Mouse (Mus musculus) E14TG2a.4 (cell line): ENCODE measurements around the gene Jhy.

ENCODE experiments used
- H3K27me3 ChIP-seq: 2 replicates; pipeline ENCODE4 v1.6.1; 2014; ENCODE audit warnings: low read length, control low read depth; ENCODE audit not compliant: insufficient read depth
- H3K36me3 ChIP-seq: 2 replicates; pipeline ENCODE4 v1.6.1; 2014; ENCODE audit warnings: low read length, control low read depth; ENCODE audit not compliant: insufficient read depth
- H3K4me1 ChIP-seq: replicated peaks from 2 replicates; pipeline ENCODE4 v1.6.1; 2014; ENCODE audit warnings: low read depth, low read length, control low read depth
- H3K4me3 ChIP-seq: replicated peaks from 2 replicates; pipeline ENCODE4 v1.5.1; 2014; ENCODE audit warnings: mild to moderate bottlenecking, low read length
- H3K9me3 ChIP-seq: 2 replicates; pipeline ENCODE4 v1.6.1; 2014; ENCODE audit warnings: low read length, control low read depth
- CTCF ChIP-seq: conservative IDR thresholded peaks from 2 replicates; pipeline ENCODE4 v1.5.1; 2014; ENCODE audit warnings: low read length
- NANOG ChIP-seq: IDR thresholded peaks from 2 replicates; pipeline ENCODE4 v1.6.1; 2014; ENCODE audit warnings: borderline replicate concordance, low read length, mixed read lengths
- POU5F1 ChIP-seq: IDR thresholded peaks from 2 replicates; pipeline ENCODE4 v1.6.1; 2014; ENCODE audit warnings: low read length, borderline replicate concordance

The Jhy gene

GRCm38 (mm10) chr9:40892456-40892855 is 71.5 kb downstream of the Jhy start:
- H3K4me3 ChIP-seq = no peak overlapping the region
- no peaks in the 10 kb centered on the region for H3K27me3 ChIP-seq
- TF ChIP-seq POU5F1 (no peak), NANOG (no peak), CTCF (no peak)
- H3K4me1 ChIP-seq = no peaks in the 10 kb centered on the region
- H3K9me3 ChIP-seq = no peaks in the 10 kb centered on the region
- H3K36me3 ChIP-seq = no peaks in the 10 kb centered on the region

GRCm38 (mm10) chr9:40889389-40889788 is 74.5 kb downstream of the Jhy start:
- no peaks in the 10 kb centered on the region for H3K4me1 ChIP-seq
- H3K27me3 ChIP-seq = peaks cover 9% of the 10 kb centered on the region; the same call in 1 of the 2 replicates
- no peaks in the 10 kb centered on the region for H3K9me3 ChIP-seq
- TF ChIP-seq POU5F1 (no peak), NANOG (no peak), CTCF (no peak)
- H3K36me3 ChIP-seq = no peaks in the 10 kb centered on the region
- H3K4me3 ChIP-seq = no peak overlapping the region

DNA sequence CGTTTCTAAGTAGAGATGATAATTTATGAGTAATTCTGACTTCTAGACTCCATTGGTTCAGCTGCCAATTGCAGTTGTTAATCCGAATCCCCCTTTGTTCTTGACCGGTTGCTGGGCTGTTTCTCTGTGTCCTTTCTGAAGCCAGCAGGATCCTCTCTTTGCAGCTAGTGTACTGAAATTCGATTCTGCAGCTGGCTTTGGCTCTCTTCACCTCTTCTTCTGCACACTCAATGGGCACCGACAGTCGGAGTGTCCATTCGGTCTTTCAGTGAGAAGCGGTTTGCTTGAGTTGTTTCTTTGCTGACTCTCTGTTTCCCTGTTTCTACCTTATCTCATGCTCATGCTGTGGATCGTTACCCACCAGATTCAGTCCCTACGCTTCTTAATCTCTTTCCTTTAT is 78.2 kb downstream of the Jhy start:
- no peak overlapping the region for H3K4me3 ChIP-seq
- no peaks in the 10 kb centered on the region for H3K36me3 ChIP-seq
- no peaks in the 10 kb centered on the region for H3K4me1 ChIP-seq
- peaks cover 27% of the 10 kb centered on the region for H3K27me3 ChIP-seq
- H3K9me3 ChIP-seq = peaks cover 14% of the 10 kb centered on the region
- TF ChIP-seq CTCF (no peak), POU5F1 (no peak), NANOG (no peak)

DNA sequence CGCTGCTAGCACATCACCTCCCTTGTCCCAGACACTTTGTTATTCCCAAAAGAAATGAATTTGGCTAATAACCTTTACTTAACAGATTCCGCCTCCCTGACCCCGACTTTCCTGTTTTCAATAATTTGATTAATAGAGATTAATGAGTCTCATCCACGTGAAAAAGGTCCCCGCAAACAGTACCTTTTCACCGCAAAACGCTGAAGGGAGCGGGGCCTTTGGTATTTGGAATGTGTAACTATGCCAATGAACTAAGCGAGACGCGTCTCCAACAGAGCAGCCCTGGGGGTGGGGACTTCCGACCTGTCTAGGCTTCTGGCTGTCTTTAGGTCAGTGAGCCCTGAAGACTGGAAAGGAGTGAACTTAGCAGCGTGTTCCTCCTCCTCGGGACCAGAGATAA is 84.9 kb downstream of the Jhy start:
- H3K36me3 ChIP-seq = no peaks in the 10 kb centered on the region
- TF ChIP-seq CTCF = no peak
- no peak for TF ChIP-seq POU5F1
- no peak for TF ChIP-seq NANOG
- H3K4me1 ChIP-seq = peaks cover 29% of the 10 kb centered on the region
- H3K27me3 ChIP-seq = peaks cover 82% of the 10 kb centered on the region
- H3K4me3 ChIP-seq = peak overlapping the region; percentile 55
- peaks cover 14% of the 10 kb centered on the region for H3K9me3 ChIP-seq

DNA sequence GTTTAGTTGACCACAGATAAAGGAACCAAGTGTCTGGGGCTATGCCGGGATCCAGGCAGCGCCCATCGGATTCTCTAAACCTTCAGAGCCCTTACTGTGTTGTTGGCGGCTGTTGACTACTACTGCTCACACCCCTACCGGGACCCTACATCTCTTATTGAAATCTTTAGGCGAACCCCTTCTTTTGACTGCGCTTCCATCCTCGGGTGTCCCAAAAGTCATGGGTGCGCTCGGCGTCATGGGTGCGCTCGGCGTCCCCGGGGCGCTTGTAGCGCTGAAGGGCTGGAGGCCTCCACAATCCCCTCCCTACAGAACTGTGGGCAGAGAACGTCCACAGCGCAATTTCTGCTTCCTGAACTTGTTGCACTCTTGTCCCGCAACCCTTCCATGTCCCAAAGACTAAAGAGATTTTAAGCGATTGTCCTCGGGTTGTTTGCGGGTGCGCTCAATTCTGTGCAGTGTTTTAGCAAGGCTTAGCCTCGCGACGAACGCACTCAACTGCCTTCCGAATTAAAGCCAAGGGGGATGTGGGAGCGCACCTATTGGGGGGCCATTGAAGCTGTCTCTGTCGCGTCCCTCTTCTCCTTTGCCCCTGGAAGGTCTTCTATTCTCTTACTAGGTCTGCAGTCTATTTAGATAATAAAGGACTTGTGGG is 85.5 kb downstream of the Jhy start:
- H3K4me3 ChIP-seq = peak overlapping the region; percentile 55
- H3K36me3 ChIP-seq = no peaks in the 10 kb centered on the region
- peaks cover 31% of the 10 kb centered on the region for H3K4me1 ChIP-seq
- H3K27me3 ChIP-seq = peaks cover 86% of the 10 kb centered on the region
- peaks cover 14% of the 10 kb centered on the region for H3K9me3 ChIP-seq
- no peak for TF ChIP-seq POU5F1
- no peak for TF ChIP-seq CTCF
- TF ChIP-seq NANOG = no peak

- Histone ChIP-seq H3K36me3 (no peaks in the 10 kb centered on the region), H3K4me3 (peak overlapping the region; percentile 55), H3K4me1 (peaks cover 31% of the 10 kb centered on the region), H3K27me3 (peaks cover 89% of the 10 kb centered on the region), H3K9me3 (peaks cover 14% of the 10 kb centered on the region)
- TF ChIP-seq NANOG (no peak), CTCF (no peak), POU5F1 (no peak; the same call in 1 of the 2 replicates)
Measured at GRCm38 (mm10) chr9:40877881-40878235, 86.1 kb downstream of the Jhy start.

DNA sequence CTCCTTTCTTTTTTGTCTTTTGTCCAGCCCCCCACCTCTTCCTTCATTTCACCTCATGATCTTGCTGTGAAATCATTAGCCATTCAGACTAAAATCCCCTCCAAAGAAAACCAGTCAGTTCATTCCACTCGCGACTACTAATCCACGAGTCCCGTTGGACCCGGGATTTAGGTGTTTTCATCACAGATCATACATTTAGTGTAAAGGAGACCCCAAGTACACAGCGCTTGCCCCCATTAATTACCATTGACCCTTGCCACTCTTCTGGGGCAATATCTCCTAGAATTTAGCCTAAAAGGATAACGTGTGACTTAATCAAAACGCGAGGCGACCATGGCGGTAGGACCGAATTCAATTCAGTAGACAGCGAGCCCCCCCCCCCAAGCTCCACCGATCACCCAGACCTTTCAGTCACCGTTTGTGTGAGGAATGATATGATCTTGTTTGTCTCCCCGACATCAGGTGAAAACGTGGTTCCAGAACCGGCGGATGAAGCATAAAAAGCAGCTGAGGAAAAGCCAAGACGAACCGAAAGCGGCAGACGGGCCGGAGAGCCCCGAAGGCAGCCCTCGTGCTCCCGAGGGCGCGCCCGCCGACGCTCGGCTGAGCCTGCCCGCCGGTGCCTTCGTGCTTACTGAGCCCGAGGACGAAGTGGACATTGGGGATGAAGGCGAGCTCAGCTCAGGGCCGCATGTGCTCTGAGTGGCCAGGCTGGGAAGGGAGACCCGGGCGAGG is 86.6 kb downstream of the Jhy start:
- peaks cover 94% of the 10 kb centered on the region for H3K27me3 ChIP-seq
- no peaks in the 10 kb centered on the region for H3K36me3 ChIP-seq
- peaks cover 14% of the 10 kb centered on the region for H3K9me3 ChIP-seq
- no peak for TF ChIP-seq NANOG
- no peak for TF ChIP-seq CTCF
- no peak for TF ChIP-seq POU5F1
- peaks cover 31% of the 10 kb centered on the region for H3K4me1 ChIP-seq
- peak overlapping the region; percentile 55 for H3K4me3 ChIP-seq

DNA sequence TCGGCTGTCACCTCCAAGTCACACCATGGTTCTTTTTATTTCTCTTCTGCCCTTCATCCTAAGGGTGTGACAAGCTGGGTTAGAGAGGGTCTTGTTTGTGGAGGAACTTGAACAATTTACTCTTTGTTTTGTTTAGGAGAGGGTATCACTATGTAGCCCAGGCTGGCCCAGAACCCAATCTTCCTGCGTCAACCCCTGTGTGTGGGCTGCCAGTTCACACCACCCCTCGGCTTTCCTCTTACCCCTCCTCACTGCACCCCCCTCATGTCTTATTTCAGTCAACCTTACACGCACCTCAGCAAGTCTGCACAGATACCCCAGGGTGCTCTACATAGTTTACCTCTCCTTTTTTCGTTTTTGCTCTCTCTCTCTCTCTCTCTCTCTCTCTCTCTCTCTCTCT is 87.2 kb downstream of the Jhy start:
- no peak for TF ChIP-seq POU5F1
- TF ChIP-seq NANOG = no peak
- TF ChIP-seq CTCF = no peak
- H3K9me3 ChIP-seq = peaks cover 8% of the 10 kb centered on the region
- H3K36me3 ChIP-seq = no peaks in the 10 kb centered on the region

DNA sequence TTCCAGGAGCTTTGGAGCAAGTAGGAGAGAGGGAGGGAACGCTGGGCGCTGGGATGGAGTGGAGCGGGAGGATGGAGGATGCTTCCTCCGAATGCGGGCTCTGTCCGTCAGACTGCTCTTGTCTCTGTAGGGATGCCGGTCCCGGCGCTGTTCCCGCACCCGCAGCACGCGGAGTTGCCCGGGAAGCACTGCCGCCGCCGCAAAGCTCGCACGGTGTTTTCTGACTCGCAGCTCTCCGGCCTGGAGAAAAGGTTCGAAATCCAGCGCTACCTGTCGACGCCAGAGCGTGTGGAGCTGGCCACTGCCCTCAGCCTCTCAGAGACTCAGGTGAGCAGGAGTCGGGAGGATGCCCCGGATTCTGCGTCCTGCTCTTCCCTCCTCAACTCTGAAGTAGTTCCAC is 87.8 kb downstream of the Jhy start:
- no peak overlapping the region for H3K4me3 ChIP-seq
- TF ChIP-seq POU5F1 = no peak
- TF ChIP-seq NANOG = no peak
- no peak for TF ChIP-seq CTCF
- H3K27me3 ChIP-seq = peaks cover 98% of the 10 kb centered on the region
- peaks cover 38% of the 10 kb centered on the region for H3K4me1 ChIP-seq
- peaks cover 3% of the 10 kb centered on the region; the same call in 1 of the 2 replicates for H3K9me3 ChIP-seq
- H3K36me3 ChIP-seq = no peaks in the 10 kb centered on the region

More for the DNA sequence above, 87.2 kb downstream of the Jhy start:
- peaks cover 98% of the 10 kb centered on the region for H3K27me3 ChIP-seq
- peaks cover 34% of the 10 kb centered on the region for H3K4me1 ChIP-seq
- H3K4me3 ChIP-seq = no peak overlapping the region
